Mouse (Mus musculus) ES-CJ7 (cell line): Measurements from ENCODE around the gene Siglecf.
A peak's percentile ranks its signal among the peaks of the same experiment; 100 is the strongest.

Source experiments
- DNase-seq: peaks from one replicate; pipeline ENCODE4 v3.0.0; 2011; ENCODE audit warnings: low read depth, low spot score

Gene Siglecf

DNA sequence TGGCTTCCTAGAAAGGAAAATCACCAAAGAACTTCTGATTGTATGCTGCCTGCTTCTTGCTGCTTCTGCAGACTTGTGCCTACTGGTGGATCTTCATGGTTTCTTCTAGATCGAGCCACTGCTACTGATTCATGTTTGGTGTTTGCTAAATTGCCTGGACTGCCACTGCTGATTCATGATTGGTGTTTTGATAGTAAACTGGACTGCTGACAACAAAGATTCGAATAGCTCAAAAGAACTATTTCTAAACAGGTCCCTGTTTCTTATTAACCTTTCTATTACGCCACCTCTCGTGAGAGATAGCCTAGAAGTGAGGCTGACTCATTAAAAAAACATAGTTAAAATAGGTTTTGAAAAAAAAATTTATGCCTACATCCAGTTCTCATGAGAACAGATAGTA is 10.9 kb downstream of the Siglecf start:
- no peak for DNase-seq

DNA sequence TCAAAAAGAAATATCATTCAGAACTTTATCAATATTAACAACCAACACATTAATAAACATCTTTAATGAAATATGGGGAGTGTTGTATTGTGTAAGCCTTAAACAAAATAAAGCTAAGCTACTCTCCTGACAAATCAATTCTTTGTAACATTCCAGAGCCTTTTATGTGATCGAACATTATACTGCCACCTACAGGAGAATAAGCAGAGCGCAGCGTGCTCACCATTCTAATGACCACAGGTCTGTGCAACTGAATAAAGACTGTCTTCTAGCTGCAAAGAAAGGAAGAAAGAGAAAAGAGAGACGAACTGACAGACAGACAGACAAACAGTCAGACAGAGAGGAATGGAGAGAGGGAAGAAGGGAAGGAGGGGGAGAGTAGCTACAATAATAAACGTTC is 27.1 kb downstream of the Siglecf start:
- peak; percentile 67 for DNase-seq

DNA sequence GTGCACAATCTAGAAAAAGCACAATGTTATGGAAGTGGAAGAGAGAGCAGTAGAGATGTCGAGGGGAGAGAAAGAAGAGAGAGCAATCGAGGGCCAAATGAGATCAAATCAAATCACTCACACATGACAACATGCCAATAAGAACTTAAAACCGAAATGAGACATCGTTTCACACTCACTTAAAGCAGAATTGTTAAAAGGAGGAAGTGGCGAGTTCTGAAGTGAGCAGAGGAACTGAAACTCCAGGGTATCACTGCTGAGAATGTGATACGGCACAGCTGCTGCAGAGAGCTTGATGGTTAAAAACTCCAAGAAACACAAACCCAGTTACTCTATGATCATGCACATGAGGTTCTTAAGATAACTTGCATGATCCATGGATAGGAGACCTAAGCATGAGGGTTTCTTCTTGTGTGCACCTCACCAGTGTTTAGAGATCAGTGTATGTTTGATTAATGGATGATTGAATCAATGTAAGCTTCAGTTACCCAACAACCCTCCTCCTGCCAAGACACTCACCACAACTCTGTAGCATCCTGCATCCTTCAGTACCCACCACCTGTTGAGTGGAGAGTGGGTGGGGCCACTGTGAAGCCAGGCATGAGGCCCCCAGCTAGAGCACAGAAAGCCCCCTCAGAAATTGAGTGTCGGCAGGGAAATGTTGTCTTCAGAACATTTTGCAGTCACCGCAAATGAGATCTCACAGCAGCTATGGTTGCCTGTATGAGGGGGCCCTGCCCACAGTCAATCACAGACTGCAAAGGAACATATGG is 41.4 kb downstream of the Siglecf start:
- DNase-seq: no peak

DNA sequence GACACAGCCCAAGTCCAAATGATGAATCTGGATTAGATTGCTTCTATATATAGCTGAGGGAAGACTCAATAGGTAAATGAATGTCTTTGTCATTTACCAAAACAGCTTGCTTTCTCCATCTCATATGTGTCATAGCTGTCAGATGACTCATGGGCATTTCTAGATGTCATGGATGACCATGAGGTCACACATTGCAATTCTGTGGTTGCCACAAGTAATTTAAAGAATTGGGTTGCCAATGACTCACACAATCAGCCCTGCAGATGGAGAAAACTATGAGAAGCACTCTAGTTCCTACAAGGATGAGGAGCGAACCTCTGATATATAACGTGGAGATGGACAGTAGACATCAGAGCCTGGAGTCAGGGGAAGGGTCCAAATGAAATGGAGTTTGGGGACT is 48.4 kb downstream of the Siglecf start:
- no peak for DNase-seq

DNA sequence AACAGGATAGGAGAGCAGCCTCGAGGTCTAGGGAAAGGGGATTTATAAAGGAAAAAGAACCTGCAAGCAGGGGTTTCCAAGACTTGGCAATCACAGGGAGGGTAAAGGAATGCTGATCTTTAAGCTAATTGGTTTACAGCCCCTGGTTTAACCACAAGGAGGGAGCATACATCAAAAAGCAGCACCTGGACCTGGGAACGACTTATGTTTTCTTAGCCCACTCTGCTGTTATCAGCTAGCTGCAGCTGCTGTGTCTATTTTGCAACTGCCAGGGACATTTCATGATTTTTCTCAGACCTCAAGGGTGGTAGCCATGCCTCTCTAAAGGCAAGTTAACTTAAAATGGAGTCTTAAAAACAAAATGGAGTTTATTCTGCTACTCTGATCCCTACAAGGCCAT is 51.6 kb downstream of the Siglecf start:
- DNase-seq: no peak

DNA sequence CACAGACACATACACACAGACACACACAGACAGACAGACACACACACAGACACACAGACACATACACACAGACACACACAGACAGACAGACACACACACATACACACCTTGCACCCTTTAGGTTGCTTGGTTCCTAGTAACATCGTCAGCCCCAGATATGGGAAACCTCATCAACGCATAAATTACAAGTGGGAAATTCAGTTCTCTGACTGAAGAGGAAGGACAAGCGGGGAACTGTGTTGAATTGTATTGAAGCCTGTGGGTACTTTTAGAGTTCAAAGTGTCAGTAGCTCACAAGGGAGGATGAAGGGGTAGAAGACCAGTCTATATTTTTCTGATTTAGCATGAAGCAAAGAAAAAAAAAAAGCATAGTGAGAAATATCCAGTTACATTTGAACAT is 56.4 kb downstream of the Siglecf start:
- no peak for DNase-seq

DNA sequence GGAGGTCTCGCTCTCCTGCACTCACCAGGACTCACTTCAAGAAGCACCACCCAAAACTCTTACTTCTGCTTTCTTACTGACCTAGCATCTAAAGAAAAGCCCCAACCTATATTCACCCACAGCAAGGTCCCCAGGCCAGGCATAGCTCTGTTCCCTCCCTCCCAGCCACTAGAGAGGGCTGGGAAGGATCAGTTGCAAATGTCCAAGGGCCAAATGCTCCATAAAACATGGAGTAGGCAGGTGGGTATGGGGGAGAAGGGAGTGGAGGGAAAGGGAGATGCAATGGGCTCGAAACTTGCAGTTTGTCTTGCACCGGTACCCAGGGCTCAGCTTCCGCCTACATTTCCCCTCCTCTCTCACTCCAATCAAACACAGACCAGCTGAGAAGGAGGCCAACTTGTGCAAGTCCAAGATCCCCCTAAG is 57.0 kb downstream of the Siglecf start, which contains the start of gene Siglecg:
Gene Siglecg (plus strand): TSS at position 74 of the 423 bp plus-strand sequence.
- DNase-seq: no peak

DNA sequence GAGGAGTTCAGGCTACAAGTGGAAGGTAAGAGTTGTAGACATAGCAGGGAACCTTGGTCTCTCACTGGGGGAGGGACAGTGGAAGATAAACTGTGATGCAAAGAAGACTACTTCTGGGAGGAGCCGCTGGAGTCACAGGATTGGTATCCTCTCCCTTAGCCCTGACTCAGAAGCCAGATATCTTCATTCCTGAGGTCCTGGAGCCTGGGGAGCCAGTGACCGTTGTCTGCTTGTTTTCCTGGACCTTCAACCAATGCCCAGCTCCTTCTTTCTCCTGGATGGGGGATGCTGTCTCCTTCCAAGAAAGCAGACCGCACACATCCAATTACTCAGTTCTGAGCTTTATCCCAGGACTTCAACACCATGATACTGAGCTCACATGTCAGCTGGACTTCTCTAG is 57.9 kb downstream of the Siglecf start:
- DNase-seq: no peak
